In genomic region chr1:171919193-171919592, GRCm38 (mm10) we compare ENCODE assay signal across 19 mouse cellular contexts. TPM values are rescaled to one million over a fixed set of nuclear protein-coding genes. Genes with fewer than 3 reads are reported as not detected.
DNase-seq lines count a peak whose midpoint lies in the region; ATAC-seq and TF ChIP-seq lines count a peak whose summit lies in the region.
"Had no signal": no experiment of that assay in that cellular context is flagged by ENCODE, and none has a peak within 500 bp of the region (broad histone marks: within the 10 kb centered on the region; RNA-seq: fewer than 3 reads in every experiment).

No protein-coding gene starts in this region.

- no peak for ATAC-seq in lung, postnatal 0 days
- ATAC-seq in hindbrain, embryonic 13.5 days (ENCODE audit: low FRiP score) = no peak
- no peak for ATAC-seq in midbrain, embryonic 15.5 days (replicated peaks)

- 83% methylated on average over 5 of the region's 5 CpGs for WGBS in lung, postnatal 0 days
- 71% methylated on average over 5 of the region's 5 CpGs for WGBS in bone marrow, adult 2 months
- 89% methylated on average over 5 of the region's 5 CpGs for WGBS in hindbrain, embryonic 13.5 days
- 82% methylated on average over 5 of the region's 5 CpGs for WGBS in midbrain, embryonic 15.5 days

- no peaks in the 10 kb centered on the region for H3K4me1 ChIP-seq in lung, postnatal 0 days (ENCODE audit: insufficient read depth, low read depth, low read length)
- H3K4me1 ChIP-seq in bone marrow, adult 2 months (ENCODE audit: control insufficient read depth, insufficient read depth, low read length) = peaks cover 3% of the 10 kb centered on the region; the same call in 1 of the 2 replicates
- H3K4me1 ChIP-seq in hindbrain, embryonic 13.5 days (replicated peaks) = no peaks in the 10 kb centered on the region
- H3K4me1 ChIP-seq in midbrain, embryonic 15.5 days = no peaks in the 10 kb centered on the region
- H3K4me1 ChIP-seq: embryonic facial prominence, embryonic 12.5 days had no signal

- H3K36me3 ChIP-seq in lung, postnatal 0 days (ENCODE audit: insufficient read depth, low read length) = no peaks in the 10 kb centered on the region
- H3K36me3 ChIP-seq in splenic B cell, adult 2 months (ENCODE audit: control insufficient read depth, insufficient read depth, low read length, poor library complexity, severe bottlenecking) = peaks cover 3% of the 10 kb centered on the region
- no peaks in the 10 kb centered on the region for H3K36me3 ChIP-seq in hindbrain, embryonic 13.5 days
- H3K36me3 ChIP-seq in midbrain, embryonic 15.5 days (replicated peaks) = no peaks in the 10 kb centered on the region
- H3K36me3 ChIP-seq: embryonic facial prominence, embryonic 12.5 days had no signal

- H3K27ac ChIP-seq in lung, postnatal 0 days (ENCODE audit: low read length) = no peak overlapping the region
- H3K27ac ChIP-seq in bone marrow, adult 2 months (ENCODE audit: control insufficient read depth, insufficient read depth, low read depth, low read length, poor library complexity) = no peak overlapping the region
- H3K27ac ChIP-seq in hindbrain, embryonic 13.5 days = no peak overlapping the region
- H3K27ac ChIP-seq in midbrain, embryonic 15.5 days = no peak overlapping the region
- H3K27ac ChIP-seq: embryonic facial prominence, embryonic 12.5 days; hindbrain, embryonic 14.5 days; stomach, postnatal 0 days had no signal

- no peak overlapping the region for H3K4me2 ChIP-seq in lung, postnatal 0 days (replicated peaks; ENCODE audit: low read depth, low read length)
- no peak overlapping the region for H3K4me2 ChIP-seq in hindbrain, embryonic 13.5 days
- H3K4me2 ChIP-seq in midbrain, embryonic 15.5 days = no peak overlapping the region
- H3K4me2 ChIP-seq: embryonic facial prominence, embryonic 12.5 days; hindbrain, embryonic 14.5 days; lung, embryonic 14.5 days had no signal

- no peak for TF ChIP-seq CTCF in lung, postnatal 0 days (IDR thresholded peaks at IDR 0.05)
- TF ChIP-seq CTCF in bone marrow, adult 2 months (IDR thresholded peaks at IDR 0.05; ENCODE audit: control insufficient read depth, insufficient read depth, low read length) = no peak

- no peaks in the 10 kb centered on the region for H3K9me3 ChIP-seq in lung, postnatal 0 days (ENCODE audit: low read length)
- no peaks in the 10 kb centered on the region for H3K9me3 ChIP-seq in hindbrain, embryonic 13.5 days
- no peaks in the 10 kb centered on the region for H3K9me3 ChIP-seq in midbrain, embryonic 15.5 days
- H3K9me3 ChIP-seq: embryonic facial prominence, embryonic 12.5 days had no signal

- DNase-seq in lung, postnatal 10 days = peak; percentile 13
- DNase-seq in lung, postnatal 0 days (ENCODE audit: low spot score) = no peak
- DNase-seq in splenic B cell, adult 2 months (ENCODE audit: low read depth, low spot score) = peak; percentile 53
- DNase-seq in neural tube, embryonic 10.5 days (ENCODE audit: extremely low spot score, low spot score) = no peak
- DNase-seq: cerebellum, adult 11-12 months; kidney, adult 2 months; liver; lung, embryonic 14.5 days; right cerebral cortex, postnatal 4 days had no signal

- no peak for TF ChIP-seq POLR2A in bone marrow, adult 2 months (IDR thresholded peaks at IDR 0.05; ENCODE audit: borderline replicate concordance, control insufficient read depth, low read depth, low read length)

- no peak for TF ChIP-seq EP300 in lung, postnatal 0 days (IDR thresholded peaks at IDR 0.05)

- H3K27me3 ChIP-seq in lung, postnatal 0 days (replicated peaks; ENCODE audit: insufficient read depth, low read length) = no peaks in the 10 kb centered on the region
- H3K27me3 ChIP-seq in splenic B cell, adult 2 months (ENCODE audit: control insufficient read depth, insufficient read depth, low read length, poor library complexity, severe bottlenecking) = no peaks in the 10 kb centered on the region
- H3K27me3 ChIP-seq in hindbrain, embryonic 13.5 days = no peaks in the 10 kb centered on the region
- no peaks in the 10 kb centered on the region for H3K27me3 ChIP-seq in midbrain, embryonic 15.5 days (replicated peaks)
- H3K27me3 ChIP-seq: embryonic facial prominence, embryonic 12.5 days had no signal

- no peak overlapping the region for H3K4me3 ChIP-seq in lung, postnatal 0 days (ENCODE audit: low read depth, low read length)
- H3K4me3 ChIP-seq in bone marrow, adult 2 months (replicated peaks; ENCODE audit: control insufficient read depth, low read depth, low read length) = peak overlapping the region; percentile 22
- no peak overlapping the region for H3K4me3 ChIP-seq in hindbrain, embryonic 13.5 days
- H3K4me3 ChIP-seq in midbrain, embryonic 15.5 days = no peak overlapping the region
- H3K4me3 ChIP-seq: embryonic facial prominence, embryonic 12.5 days; megakaryocyte, embryonic 14.5 days had no signal

- no peak overlapping the region for H3K9ac ChIP-seq in lung, postnatal 0 days (replicated peaks; ENCODE audit: low read depth)
- no peak overlapping the region for H3K9ac ChIP-seq in hindbrain, embryonic 13.5 days
- H3K9ac ChIP-seq in midbrain, embryonic 15.5 days = no peak overlapping the region
- H3K9ac ChIP-seq: embryonic facial prominence, embryonic 12.5 days; hindbrain, embryonic 14.5 days; lung, embryonic 14.5 days had no signal

RNA-seq across cellular contexts. Expression of gene Slamf6, which starts 1.9 kb away (rescaled TPM):
- 0.74 and 1.5 TPM in 2 replicates for polyA plus RNA-seq in lung, postnatal 0 days (2015; fragmentation: Nextera tagmentation; extraction: Ambion mirVana)
- polyA plus RNA-seq in bone marrow, adult 2 months (2011; ENCODE audit: insufficient read depth, insufficient read length, low replicate concordance, missing spikeins) = 21.2 and 30.2 TPM in 2 replicates
- not detected in 2 replicates for polyA plus RNA-seq in hindbrain, embryonic 13.5 days (2015; fragmentation: Nextera tagmentation; extraction: Ambion mirVana)
- 0.36 TPM in 1 of 2 replicates, not detected in the other for polyA plus RNA-seq in midbrain, embryonic 15.5 days (2015; fragmentation: Nextera tagmentation; extraction: Ambion mirVana)
- polyA plus RNA-seq: neural tube, embryonic 14.5 days had no signal

RNA-seq across cellular contexts. Expression of gene Gm10521, which starts 23.7 kb away (rescaled TPM):
- polyA plus RNA-seq in lung, postnatal 0 days (2015; fragmentation: Nextera tagmentation; extraction: Ambion mirVana) = 0.10 TPM in 1 of 2 replicates, not detected in the other
- 6.1 and 16.0 TPM in 2 replicates for polyA plus RNA-seq in bone marrow, adult 2 months (2011; ENCODE audit: insufficient read depth, insufficient read length, low replicate concordance, missing spikeins)
- not detected in 2 replicates for polyA plus RNA-seq in hindbrain, embryonic 13.5 days (2015; fragmentation: Nextera tagmentation; extraction: Ambion mirVana)
- polyA plus RNA-seq in midbrain, embryonic 15.5 days (2015; fragmentation: Nextera tagmentation; extraction: Ambion mirVana) = not detected in 2 replicates
- polyA plus RNA-seq: brain, embryonic 14.5 days; embryonic facial prominence, embryonic 12.5 days; heart, embryonic 14.5 days; hindbrain, embryonic 14.5 days; lung, embryonic 14.5 days; neural tube, embryonic 14.5 days; stomach, postnatal 0 days had no signal

Comparison
In these comparisons a context has a peak if more than half of its experiments do, and no peak if none do; other contexts are left out.
1. DNase-seq: peak in lung, postnatal 10 days (single experiment) and splenic B cell, adult 2 months (single experiment); none in lung, postnatal 0 days (single experiment) and neural tube, embryonic 10.5 days (single experiment).